Mouse (Mus musculus) cerebellum, adult 2 months (tissue): ENCODE results near the gene Srgap3. TPM values are rescaled to one million over a fixed set of nuclear protein-coding genes. Genes with fewer than 3 reads are reported as not detected.

Experiments
- DNase-seq, 2 experiments: peaks; one replicate each; pipeline ENCODE4 v3.0.0; 2021
- H3K27ac ChIP-seq: fragments of 200-500 bp; 2 replicates; pipeline ENCODE4 v1.5.1; 2012; ENCODE audit warnings: low read length, control low read depth, inconsistent platforms; ENCODE audit not compliant: insufficient read depth
- H3K27me3 ChIP-seq: fragments of 200-500 bp; 2 replicates; pipeline ENCODE4 v1.6.1; 2012; ENCODE audit warnings: inconsistent platforms, mild to moderate bottlenecking, low read length, moderate library complexity; ENCODE audit not compliant: control insufficient read depth, insufficient read depth
- H3K4me1 ChIP-seq: fragments of 200-500 bp; 2 replicates; pipeline ENCODE4 v1.6.1; 2011; ENCODE audit warnings: low read length; ENCODE audit not compliant: control insufficient read depth, insufficient read depth
- H3K4me3 ChIP-seq: fragments of 200-500 bp; replicated peaks from 2 replicates; pipeline ENCODE3; 2011; ENCODE audit warnings: mild to moderate bottlenecking, low read depth, low read length, control low read depth; ENCODE audit not compliant: insufficient read depth
- CTCF ChIP-seq: fragments of 200-500 bp; IDR thresholded peaks from 2 replicates; pipeline ENCODE4 v1.5.1; 2011; ENCODE audit warnings: low read depth, mild to moderate bottlenecking, control low read depth, low read length, moderate library complexity, borderline replicate concordance; ENCODE audit not compliant: insufficient read depth
- POLR2A ChIP-seq: fragments of 200-500 bp; IDR thresholded peaks from 2 replicates; pipeline ENCODE4 v1.6.1; 2011; ENCODE audit warnings: low read length, control low read depth, borderline replicate concordance; ENCODE audit not compliant: insufficient read depth
- WGBS: fragments of 180-500 bp; shearing (Covaris S2); methylation state at CpG from one replicate; pipeline ENCODE4 v1.1.7; 2018; 5-methylcytosine and 5-hydroxymethylcytosine counted together
- polyA plus RNA-seq: library from polyadenylated mRNA; depleted of rRNA; stranded (reverse); fragments of >200 nt; gene quantifications from 2 replicates; pipeline ENCODE4 v1.2.3, GENCODE M21; 2012

Srgap3 gene
- polyA plus RNA-seq, 1 experiment = 99.2 TPM

DNA sequence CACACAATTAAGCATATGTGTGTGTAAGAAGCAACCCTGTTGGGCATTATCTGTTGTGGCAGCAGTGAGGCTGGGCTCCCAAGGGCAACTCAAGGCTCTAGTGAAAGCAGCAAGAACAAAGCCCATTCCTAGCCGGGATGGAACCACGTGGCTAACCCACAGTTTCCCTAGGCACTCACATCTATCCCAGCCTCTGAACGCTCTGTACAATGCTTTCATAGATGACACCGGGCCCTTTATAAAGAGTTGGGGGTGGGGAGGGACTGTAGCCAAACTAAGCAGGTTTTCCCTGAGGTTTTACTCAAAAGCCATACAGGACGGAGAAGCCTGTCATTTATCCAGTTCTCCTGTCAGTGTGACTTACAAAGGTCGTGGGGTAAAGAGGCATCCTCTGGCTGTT lies 90.0 kb downstream of the Srgap3 start:
- H3K4me1 ChIP-seq = peaks cover 37% of the 10 kb centered on the region
- no peak for DNase-seq
- H3K27ac ChIP-seq = no peak overlapping the region
- 36% methylated on average over 6 of the region's 6 CpGs for WGBS
- H3K27me3 ChIP-seq = no peaks in the 10 kb centered on the region
- TF ChIP-seq POLR2A (no peak), CTCF (no peak)
- no peak overlapping the region for H3K4me3 ChIP-seq

- TF ChIP-seq CTCF (no peak), POLR2A (no peak)
- WGBS = 79% methylated on average over 6 of the region's 6 CpGs
- DNase-seq = no peak
- no peak overlapping the region for H3K27ac ChIP-seq
- H3K4me1 ChIP-seq = peaks cover 30% of the 10 kb centered on the region
- H3K4me3 ChIP-seq = no peak overlapping the region
- H3K27me3 ChIP-seq = no peaks in the 10 kb centered on the region
These were observed 91.9 kb downstream of the Srgap3 start for GRCm38 (mm10) chr6:112855183-112855582.

DNA sequence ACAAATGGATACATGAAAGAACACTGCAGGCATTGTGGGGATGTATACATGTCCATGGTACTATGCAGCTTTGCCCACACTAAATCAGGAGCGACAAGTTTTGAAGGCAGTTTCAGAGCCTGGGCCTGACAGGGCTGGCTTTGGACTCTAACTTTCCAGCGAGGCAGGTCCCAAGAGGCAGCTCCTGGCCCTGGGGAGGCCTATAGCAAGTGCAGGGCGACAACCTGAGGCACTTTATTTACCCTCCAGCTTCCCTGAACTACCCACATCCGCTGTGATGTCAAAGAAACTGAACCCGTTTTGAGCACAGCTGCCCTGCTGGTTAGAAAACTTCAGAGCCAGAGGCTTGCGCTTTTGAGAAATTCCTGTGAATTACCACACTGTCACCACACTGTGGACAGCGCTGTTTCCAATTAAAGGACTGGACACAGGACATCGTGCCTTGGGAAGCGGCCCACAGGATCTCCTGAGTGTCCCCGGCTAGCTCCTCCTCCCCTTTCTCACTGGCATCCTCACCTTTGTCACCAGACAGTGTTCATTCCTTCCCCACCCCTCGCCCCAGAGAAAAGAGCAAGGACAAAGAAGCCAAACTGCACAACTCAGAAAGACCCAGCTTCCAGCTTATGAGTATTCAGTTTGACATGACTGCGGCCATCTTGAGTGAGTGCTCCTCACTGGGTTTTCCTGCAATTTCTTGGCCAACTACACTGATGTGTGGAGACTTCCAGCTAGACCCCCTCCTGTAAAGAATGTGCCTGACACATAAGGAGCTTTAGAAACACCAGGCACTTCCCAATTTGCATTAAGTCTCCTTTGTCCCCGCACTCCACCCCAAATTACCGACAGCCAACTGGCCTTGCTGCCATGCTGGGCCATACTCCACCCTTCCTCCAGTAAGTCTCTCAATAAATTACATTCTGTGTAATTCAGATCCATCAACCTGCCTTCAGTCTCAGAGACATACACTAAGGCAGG lies 94.5 kb downstream of the Srgap3 start:
- H3K27me3 ChIP-seq = no peaks in the 10 kb centered on the region
- DNase-seq = no peak
- 58% methylated on average over 14 of the region's 14 CpGs for WGBS
- peaks cover 52% of the 10 kb centered on the region for H3K4me1 ChIP-seq
- no peak overlapping the region for H3K4me3 ChIP-seq
- TF ChIP-seq CTCF = no peak
- TF ChIP-seq POLR2A = no peak
- H3K27ac ChIP-seq = no peak overlapping the region

GRCm38 (mm10) chr6:112850745-112851144 lies 96.3 kb downstream of the Srgap3 start:
- peak overlapping the region; percentile 26; the same call in 1 of the 2 replicates for H3K27ac ChIP-seq

DNA sequence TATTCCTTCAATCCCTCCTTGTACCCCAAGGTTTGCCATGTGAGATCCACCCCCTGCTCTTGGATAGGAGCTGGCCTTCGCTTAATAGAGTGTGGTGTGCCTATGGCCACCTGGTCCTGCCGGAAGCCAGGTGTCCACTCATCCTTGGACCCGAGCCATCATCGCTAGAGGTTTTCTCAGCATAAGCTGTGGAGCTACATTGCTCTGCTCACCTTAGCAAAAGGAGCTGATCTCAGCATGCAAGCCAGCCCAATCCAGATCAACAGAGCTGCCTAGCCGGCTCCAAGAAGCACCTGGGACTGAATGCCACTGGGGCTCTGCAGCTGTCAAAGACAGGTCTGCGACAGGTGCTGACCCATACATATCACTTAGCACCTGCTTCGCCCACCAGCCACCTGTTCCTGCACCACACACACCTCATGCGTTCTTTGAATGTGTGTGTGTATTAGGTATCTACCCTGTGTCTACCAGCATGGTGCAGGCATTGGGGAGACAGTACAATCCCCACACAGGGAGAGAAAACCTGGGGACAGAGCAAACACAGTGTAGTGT lies 98.4 kb downstream of the Srgap3 start:
- H3K4me1 ChIP-seq = peaks cover 46% of the 10 kb centered on the region
- no peaks in the 10 kb centered on the region for H3K27me3 ChIP-seq
- no peak overlapping the region for H3K4me3 ChIP-seq
- WGBS = 12% methylated on average over 8 of the region's 8 CpGs
- TF ChIP-seq CTCF (no peak), POLR2A (no peak)
- H3K27ac ChIP-seq = peak overlapping the region; percentile 83
- peak; percentile 77 to 86 for DNase-seq

More at GRCm38 (mm10) chr6:112850745-112851144, 96.3 kb downstream of the Srgap3 start:
- TF ChIP-seq CTCF (no peak), POLR2A (no peak)
- Histone ChIP-seq H3K4me3 (no peak overlapping the region), H3K27me3 (no peaks in the 10 kb centered on the region), H3K4me1 (peaks cover 48% of the 10 kb centered on the region)
- 24% methylated on average over 5 of the region's 5 CpGs for WGBS
- no peak for DNase-seq

GRCm38 (mm10) chr6:112846863-112847262 lies 100.2 kb downstream of the Srgap3 start:
- Histone ChIP-seq H3K27ac (no peak overlapping the region), H3K4me1 (peaks cover 55% of the 10 kb centered on the region), H3K27me3 (no peaks in the 10 kb centered on the region), H3K4me3 (no peak overlapping the region)
- no peak for TF ChIP-seq CTCF
- no peak for TF ChIP-seq POLR2A
- DNase-seq = no peak
- 78% methylated on average over 9 of the region's 9 CpGs for WGBS

DNA sequence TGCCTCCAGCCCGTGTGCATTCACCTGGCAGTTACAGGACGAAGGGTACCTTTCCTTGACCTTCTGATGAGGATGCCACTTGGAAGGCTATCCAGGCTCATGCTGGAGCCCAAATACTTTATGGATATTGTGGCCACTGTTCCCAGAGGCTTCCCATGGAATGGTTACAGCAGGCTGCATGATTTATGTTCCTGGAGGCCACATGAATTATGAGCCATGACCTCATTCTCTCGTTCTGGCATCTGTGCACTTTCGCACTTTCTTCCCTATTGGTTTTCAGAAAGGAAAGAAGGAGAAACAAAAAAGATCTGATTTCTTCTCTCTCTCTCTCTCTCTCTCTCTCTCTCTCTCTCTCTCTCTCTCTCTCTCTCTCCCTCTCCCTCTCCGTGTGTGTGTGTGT lies 104.6 kb downstream of the Srgap3 start:
- peaks cover 33% of the 10 kb centered on the region for H3K4me1 ChIP-seq

More for the DNA sequence above, 104.6 kb downstream of the Srgap3 start:
- Histone ChIP-seq H3K4me3 (no peak overlapping the region), H3K27ac (peak overlapping the region; percentile 74; the same call in 1 of the 2 replicates), H3K27me3 (no peaks in the 10 kb centered on the region)
- peak in 1 of 2 experiments; percentile 64 for DNase-seq
- 23% methylated on average over 5 of the region's 5 CpGs for WGBS
- TF ChIP-seq POLR2A (no peak), CTCF (no peak)
